Mouse (Mus musculus) neural tube, embryonic 15.5 days (tissue): Measurements from ENCODE around the gene Cyb561a3. TPM values are rescaled to one million over a fixed set of nuclear protein-coding genes. Genes with fewer than 3 reads are reported as not detected.

Experiments
- ATAC-seq: fragments of 200-750 bp; cut with Nextera tagmentation; 2 replicates; pipeline ENCODE4 v1.8.0; 2017; ENCODE audit warnings: mild to moderate bottlenecking, moderate TSS enrichment, moderate library complexity; ENCODE audit not compliant: low FRiP score
- H3K27ac ChIP-seq: fragments of 300-500 bp; sonication (generic); replicated peaks from 2 replicates; pipeline ENCODE4 v1.5.1; 2015; ENCODE audit warnings: mild to moderate bottlenecking, inconsistent platforms
- H3K27me3 ChIP-seq: fragments of 300-500 bp; sonication (generic); replicated peaks from 2 replicates; pipeline ENCODE4 v1.6.1; 2015; ENCODE audit warnings: inconsistent platforms
- H3K36me3 ChIP-seq: fragments of 300-500 bp; sonication (generic); 2 replicates; pipeline ENCODE4 v1.6.1; 2015; ENCODE audit warnings: inconsistent platforms
- H3K4me1 ChIP-seq: fragments of 300-500 bp; sonication (generic); 2 replicates; pipeline ENCODE4 v1.6.1; 2015; ENCODE audit warnings: inconsistent platforms
- H3K4me2 ChIP-seq: fragments of 300-500 bp; sonication (generic); 2 replicates; pipeline ENCODE4 v1.6.1; 2015; ENCODE audit warnings: inconsistent platforms, mild to moderate bottlenecking, moderate library complexity
- H3K4me3 ChIP-seq: fragments of 300-500 bp; sonication (generic); replicated peaks from 2 replicates; pipeline ENCODE4 v1.5.1; 2015; ENCODE audit warnings: mild to moderate bottlenecking, inconsistent platforms
- H3K9ac ChIP-seq: fragments of 300-500 bp; sonication (generic); replicated peaks from 2 replicates; pipeline ENCODE4 v1.6.1; 2015; ENCODE audit warnings: mild to moderate bottlenecking, inconsistent platforms
- H3K9me3 ChIP-seq: fragments of 300-500 bp; sonication (generic); replicated peaks from 2 replicates; pipeline ENCODE4 v1.6.1; 2016; ENCODE audit warnings: inconsistent platforms
- WGBS: fragments of 180-500 bp; shearing (Covaris S2); methylation state at CpG from one replicate; pipeline ENCODE4 v1.1.7; 2015; ENCODE audit warnings: mixed read lengths; 5-methylcytosine and 5-hydroxymethylcytosine counted together
- polyA plus RNA-seq: library from polyadenylated mRNA; unstranded; fragments of >200 nt; fragmentation: Nextera tagmentation; extraction: Ambion mirVana; gene quantifications from 2 replicates; pipeline ENCODE4 v1.2.1, GENCODE M21; 2015

The Cyb561a3 gene
- polyA plus RNA-seq, 1 experiment from 2014 or later: 20.4 TPM

DNA sequence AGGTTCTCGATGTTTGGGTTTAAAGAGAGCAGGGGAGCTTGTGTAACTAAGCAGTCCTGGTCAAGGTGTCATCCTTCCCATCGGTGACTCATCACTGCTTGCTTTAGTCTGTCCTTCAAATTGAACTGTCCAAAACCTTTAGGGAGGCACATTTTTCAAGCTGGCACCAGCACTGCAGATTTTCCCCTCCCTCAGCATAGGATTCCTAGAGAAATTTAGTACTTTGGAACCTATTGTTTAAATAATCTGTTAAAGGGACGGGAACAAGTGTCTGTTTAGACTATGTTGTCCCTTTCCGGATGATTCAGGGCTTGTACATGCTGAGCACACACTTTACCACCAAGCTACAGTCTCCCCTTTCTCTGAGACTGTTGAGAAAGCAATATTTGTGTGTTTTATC, 11.8 kb upstream of the Cyb561a3 start:
- Histone ChIP-seq H3K4me3 (no peak overlapping the region), H3K36me3 (peaks cover 15% of the 10 kb centered on the region), H3K27me3 (no peaks in the 10 kb centered on the region), H3K4me2 (no peak overlapping the region), H3K27ac (no peak overlapping the region), H3K9ac (no peak overlapping the region), H3K9me3 (no peaks in the 10 kb centered on the region), H3K4me1 (no peaks in the 10 kb centered on the region)
- ATAC-seq: no peak
- WGBS: 82% methylated on average over 4 of the region's 4 CpGs

DNA sequence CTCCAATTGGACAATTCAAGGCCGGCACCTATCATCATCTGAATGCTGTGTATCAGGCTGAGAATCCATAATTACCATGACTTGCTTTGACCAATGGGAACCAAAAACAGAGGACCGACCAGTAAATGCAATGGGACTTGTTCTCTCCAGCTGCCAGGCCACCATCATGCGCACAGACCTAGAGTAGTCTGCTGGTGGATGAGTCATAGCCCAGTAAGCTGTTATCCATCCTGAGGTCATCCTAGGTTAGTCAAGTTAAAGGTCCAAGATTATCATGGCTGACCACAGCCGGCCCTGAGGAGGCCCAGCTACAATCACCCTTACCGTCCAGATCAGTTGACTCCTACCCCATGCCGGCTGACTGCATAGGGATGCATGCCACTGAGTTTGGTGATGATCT, 7.3 kb upstream of the Cyb561a3 start:
- Histone ChIP-seq H3K9ac (no peak overlapping the region), H3K36me3 (peaks cover 57% of the 10 kb centered on the region), H3K4me3 (no peak overlapping the region), H3K4me2 (no peak overlapping the region), H3K4me1 (no peaks in the 10 kb centered on the region), H3K27me3 (no peaks in the 10 kb centered on the region), H3K9me3 (no peaks in the 10 kb centered on the region), H3K27ac (no peak overlapping the region)
- no peak for ATAC-seq
- WGBS: 100% methylated on average over 6 of the region's 6 CpGs

DNA sequence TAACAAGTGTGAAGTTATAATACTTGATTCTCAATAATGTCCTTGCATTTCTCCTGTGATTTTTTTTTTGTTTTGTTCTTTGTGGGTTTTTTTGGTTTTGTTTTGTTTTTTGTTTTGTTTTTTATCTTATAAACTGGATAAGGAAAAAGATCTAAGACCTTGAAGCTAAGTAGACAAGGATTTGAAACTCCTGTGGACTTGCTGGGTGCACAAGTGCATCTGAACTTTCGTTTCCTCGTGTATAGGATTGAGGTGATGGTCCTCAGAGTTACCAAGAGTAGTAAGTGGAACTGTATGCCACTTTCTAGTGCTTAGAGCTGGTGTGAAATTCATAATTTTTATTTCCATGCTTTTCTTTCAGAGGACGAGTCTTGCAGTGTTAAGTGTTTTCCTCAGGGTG, 3.1 kb downstream of the Cyb561a3 start:
- Histone ChIP-seq H3K36me3 (peaks cover 5% of the 10 kb centered on the region; the same call in 1 of the 2 replicates), H3K27ac (no peak overlapping the region), H3K4me1 (peaks cover 28% of the 10 kb centered on the region), H3K27me3 (no peaks in the 10 kb centered on the region), H3K9me3 (no peaks in the 10 kb centered on the region), H3K9ac (no peak overlapping the region), H3K4me2 (no peak overlapping the region), H3K4me3 (no peak overlapping the region)
- WGBS: 88% methylated on average over 3 of the region's 3 CpGs
- no peak for ATAC-seq

DNA sequence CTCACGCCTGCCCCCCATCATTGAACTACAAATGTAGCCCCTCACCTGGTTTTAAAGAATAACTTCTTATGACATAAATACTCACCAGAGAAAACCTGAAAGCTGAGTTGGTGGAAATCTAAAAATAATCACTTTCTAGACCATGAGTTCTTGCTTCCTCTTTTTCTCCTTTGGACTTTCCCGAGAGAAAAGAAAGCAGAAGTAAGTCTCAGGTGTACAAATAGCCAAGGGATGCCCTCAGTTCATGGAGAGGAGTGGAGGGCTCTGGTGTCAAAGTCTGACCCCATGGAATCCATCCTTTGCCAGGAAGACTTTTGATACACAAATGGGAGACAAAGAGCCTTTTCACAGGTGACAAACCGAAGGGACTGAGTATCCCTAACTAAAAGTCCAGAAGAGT, 3.8 kb downstream of the Cyb561a3 start:
- WGBS: 84% methylated on average over 3 of the region's 3 CpGs
- Histone ChIP-seq H3K9ac (no peak overlapping the region), H3K9me3 (no peaks in the 10 kb centered on the region), H3K27me3 (no peaks in the 10 kb centered on the region), H3K36me3 (peaks cover 4% of the 10 kb centered on the region; the same call in 1 of the 2 replicates), H3K4me1 (peaks cover 21% of the 10 kb centered on the region), H3K4me3 (no peak overlapping the region), H3K27ac (no peak overlapping the region), H3K4me2 (no peak overlapping the region)
- no peak for ATAC-seq

DNA sequence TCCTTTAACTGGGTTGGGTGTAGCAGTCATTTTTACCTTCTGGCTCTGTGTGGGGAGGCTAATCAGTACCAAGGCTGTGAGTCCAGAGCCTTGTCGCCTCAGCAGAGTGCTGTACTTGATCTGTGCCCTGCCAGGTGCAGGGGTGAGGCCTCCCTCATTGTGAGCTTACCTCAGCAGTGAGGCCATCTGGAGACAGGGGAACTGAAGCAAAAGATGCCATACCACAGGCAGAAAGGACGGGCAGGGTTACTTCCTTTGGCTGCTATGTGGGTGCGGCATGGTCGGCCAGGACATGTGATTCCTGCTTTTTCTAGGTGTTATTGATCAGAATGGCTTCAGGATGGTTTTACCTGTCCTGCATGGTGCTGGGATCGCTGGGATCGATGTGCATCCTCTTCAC, 5.0 kb downstream of the Cyb561a3 start:
- Histone ChIP-seq H3K4me3 (no peak overlapping the region), H3K27ac (no peak overlapping the region), H3K9ac (no peak overlapping the region), H3K4me1 (peaks cover 15% of the 10 kb centered on the region), H3K4me2 (no peak overlapping the region), H3K36me3 (peaks cover 4% of the 10 kb centered on the region; the same call in 1 of the 2 replicates), H3K27me3 (no peaks in the 10 kb centered on the region), H3K9me3 (no peaks in the 10 kb centered on the region)
- ATAC-seq: no peak
- 87% methylated on average over 6 of the region's 6 CpGs for WGBS

DNA sequence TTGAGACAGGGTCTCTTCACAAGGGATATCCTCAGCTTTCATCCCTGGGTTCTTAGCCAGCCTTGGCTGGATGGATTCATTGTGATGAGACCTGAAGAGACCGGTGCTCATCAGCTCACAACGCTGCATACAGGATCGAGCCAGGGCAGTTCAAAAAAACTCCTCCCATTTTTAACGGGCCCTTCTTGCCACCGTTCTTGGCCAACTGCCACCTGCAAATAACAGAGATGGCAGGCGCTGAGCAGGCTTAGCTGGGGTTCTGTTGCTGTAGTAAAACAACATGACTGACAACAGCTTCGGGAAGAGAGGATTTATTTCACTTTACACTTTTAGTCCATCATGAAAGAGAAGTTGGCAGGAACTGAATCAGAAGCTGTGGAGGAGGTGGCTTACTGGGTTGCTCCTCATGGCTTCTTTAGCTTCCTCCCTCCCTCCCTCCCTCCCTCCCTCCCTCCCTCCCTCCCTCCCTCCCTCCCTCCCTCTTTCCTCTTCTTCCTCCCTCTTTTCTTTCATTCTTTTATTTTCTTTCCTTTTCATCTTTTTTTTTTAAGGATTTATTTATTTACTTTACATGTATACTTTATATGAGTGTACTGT, 6.7 kb downstream of the Cyb561a3 start:
- no peak overlapping the region for H3K4me3 ChIP-seq
- 60% methylated on average over 7 of the region's 7 CpGs for WGBS
- no peak overlapping the region for H3K9ac ChIP-seq
- peaks cover 4% of the 10 kb centered on the region for H3K4me1 ChIP-seq
- ATAC-seq: no peak
- no peak overlapping the region for H3K27ac ChIP-seq
- H3K4me2 ChIP-seq: no peak overlapping the region
- H3K9me3 ChIP-seq: no peaks in the 10 kb centered on the region
- H3K27me3 ChIP-seq: no peaks in the 10 kb centered on the region
- H3K36me3 ChIP-seq: peaks cover 9% of the 10 kb centered on the region

DNA sequence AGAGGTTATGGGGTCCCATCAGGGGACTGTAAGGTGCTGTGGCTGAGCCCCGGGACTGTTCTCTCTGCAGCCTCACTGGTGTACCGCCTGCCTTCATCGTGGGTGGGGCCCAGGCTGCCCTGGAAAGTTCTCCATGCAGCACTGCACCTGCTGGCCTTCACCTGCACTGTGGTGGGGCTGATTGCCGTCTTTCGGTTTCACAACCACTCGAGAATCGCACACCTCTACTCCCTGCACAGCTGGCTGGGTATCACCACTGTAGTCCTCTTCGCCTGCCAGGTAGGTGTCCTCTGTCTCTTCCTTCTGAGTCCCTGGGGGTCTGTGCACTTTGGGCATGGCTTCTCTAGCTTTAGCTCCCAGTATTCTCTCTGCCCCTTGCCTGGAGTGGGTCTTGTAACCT, 8.1 kb downstream of the Cyb561a3 start:
- Histone ChIP-seq H3K4me1 (no peaks in the 10 kb centered on the region), H3K27ac (no peak overlapping the region), H3K36me3 (peaks cover 11% of the 10 kb centered on the region), H3K9ac (no peak overlapping the region), H3K9me3 (no peaks in the 10 kb centered on the region), H3K27me3 (no peaks in the 10 kb centered on the region), H3K4me2 (no peak overlapping the region), H3K4me3 (no peak overlapping the region)
- 85% methylated on average over 8 of the region's 8 CpGs for WGBS
- no peak for ATAC-seq

DNA sequence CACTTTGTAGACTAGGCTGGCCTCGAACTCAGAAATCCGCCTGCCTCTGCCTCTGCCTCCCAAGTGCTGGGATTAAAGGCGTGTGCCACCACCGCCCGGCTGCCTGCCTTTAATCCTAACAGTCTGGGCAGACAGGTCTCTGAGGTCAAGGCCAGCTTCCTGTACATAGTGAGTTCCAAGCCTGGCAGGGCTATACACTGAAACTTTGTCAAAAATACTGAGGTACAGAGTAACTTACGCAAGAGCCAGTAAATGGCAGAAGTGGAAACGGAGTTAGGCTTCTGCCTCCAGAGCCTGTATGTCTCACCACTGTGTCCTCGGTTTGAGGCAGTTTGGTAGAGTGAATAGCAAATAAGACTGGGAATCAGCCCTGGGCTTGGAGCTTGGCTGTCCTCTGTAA, 10.3 kb downstream of the Cyb561a3 start:
- Histone ChIP-seq H3K4me2 (no peak overlapping the region), H3K27ac (no peak overlapping the region), H3K9ac (no peak overlapping the region), H3K27me3 (no peaks in the 10 kb centered on the region), H3K4me1 (no peaks in the 10 kb centered on the region), H3K4me3 (no peak overlapping the region), H3K36me3 (peaks cover 18% of the 10 kb centered on the region), H3K9me3 (no peaks in the 10 kb centered on the region)
- 91% methylated on average over 8 of the region's 8 CpGs for WGBS
- ATAC-seq: no peak

DNA sequence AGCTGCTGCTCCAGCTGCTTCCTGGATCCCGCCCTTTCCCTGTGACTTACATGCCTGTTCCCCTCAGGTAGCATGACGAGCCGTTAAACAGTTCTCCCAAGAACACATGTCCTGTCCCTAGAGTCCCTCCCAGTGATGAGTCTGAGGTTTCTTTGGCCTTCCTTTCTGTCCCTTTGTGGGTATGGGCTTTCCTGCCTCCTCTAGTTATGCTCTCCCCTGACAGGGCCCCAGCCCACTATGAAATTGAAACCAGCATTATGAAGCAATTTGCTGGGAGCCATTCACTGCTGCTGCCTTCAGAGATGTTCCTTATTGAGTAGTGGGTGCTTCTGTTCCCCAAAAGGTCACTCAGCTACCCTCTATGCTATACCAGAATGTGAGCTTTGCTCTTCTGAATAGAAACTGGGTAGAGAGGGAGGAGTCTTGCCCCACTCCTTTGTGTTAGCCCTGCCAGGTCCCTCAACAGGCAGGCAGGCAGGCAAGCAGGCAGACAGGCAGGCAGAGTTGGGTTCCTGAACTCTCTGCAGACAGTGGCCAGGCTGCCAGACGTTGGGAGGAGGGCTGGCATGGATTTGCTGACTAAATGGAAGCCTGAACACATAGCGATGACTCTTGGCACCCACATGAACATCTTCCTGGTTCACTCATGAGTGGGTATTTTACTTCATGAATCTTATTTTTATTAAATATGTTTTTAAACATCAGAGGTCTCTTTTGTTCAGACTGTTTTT, 12.3 kb downstream of the Cyb561a3 start:
- Histone ChIP-seq H3K27me3 (no peaks in the 10 kb centered on the region), H3K27ac (no peak overlapping the region)
- ATAC-seq: no peak

DNA sequence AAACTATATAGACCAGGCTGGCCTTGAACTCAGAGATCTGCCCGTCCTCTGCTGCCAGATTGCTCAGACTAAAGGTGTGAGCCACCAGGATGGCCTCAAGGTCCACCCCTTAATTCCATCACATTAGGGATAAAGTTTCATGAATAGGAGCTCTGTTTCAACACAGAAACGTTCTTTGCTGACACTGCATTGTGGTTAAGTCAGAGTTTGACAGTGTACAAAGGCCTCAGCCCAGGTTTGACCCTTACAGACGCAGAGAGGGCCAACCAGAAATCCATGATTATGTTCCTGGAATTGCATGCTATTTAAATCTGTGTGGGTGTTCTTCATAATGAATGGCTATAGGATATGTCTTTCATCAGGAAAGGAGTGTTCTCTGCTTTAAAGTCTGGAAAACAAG, 13.3 kb downstream of the Cyb561a3 start:
- Histone ChIP-seq H3K4me2 (no peak overlapping the region), H3K27me3 (no peaks in the 10 kb centered on the region), H3K9me3 (no peaks in the 10 kb centered on the region), H3K36me3 (peaks cover 40% of the 10 kb centered on the region), H3K4me3 (no peak overlapping the region), H3K9ac (no peak overlapping the region), H3K27ac (no peak overlapping the region), H3K4me1 (no peaks in the 10 kb centered on the region)
- ATAC-seq: no peak
- 72% methylated on average over 3 of the region's 3 CpGs for WGBS

More for the DNA sequence above, 12.3 kb downstream of the Cyb561a3 start:
- Histone ChIP-seq H3K4me3 (no peak overlapping the region), H3K36me3 (peaks cover 29% of the 10 kb centered on the region), H3K9ac (no peak overlapping the region), H3K9me3 (no peaks in the 10 kb centered on the region), H3K4me1 (no peaks in the 10 kb centered on the region), H3K4me2 (no peak overlapping the region)
- WGBS: 68% methylated on average over 5 of the region's 5 CpGs

DNA sequence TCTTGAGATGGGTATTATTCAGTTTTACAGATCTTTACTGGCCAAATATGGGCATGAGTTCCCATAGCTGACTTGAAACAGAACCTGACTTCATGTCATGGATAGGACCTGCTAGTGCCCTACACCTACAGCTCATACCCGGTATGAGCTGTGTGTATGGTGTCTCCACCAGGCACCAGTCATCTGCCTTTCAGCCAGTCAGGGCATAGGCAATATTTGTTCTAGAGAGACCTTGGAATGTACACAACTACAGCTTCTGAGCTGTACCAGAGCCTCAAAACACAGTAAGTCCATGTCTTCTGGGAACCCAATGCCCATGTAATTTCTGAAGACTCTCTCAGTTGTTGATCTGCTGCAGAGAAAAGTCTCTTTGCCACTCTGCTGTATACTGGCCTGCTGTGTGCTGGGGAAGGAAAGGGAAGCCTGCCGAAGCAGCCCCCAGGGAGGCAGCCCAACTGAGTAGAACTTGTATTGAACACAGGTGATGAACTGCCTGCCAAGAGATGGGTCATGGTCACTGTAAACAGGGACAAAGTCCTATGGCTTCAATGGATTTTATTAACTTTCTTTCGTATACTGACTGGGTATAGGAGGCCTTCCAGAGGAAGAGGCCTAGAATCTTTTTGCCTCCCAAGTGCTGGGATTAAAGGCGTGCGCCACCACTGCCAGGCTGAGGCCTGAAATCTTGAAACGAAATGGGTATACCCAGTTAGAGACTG, 14.8 kb downstream of the Cyb561a3 start:
- ATAC-seq: no peak
- H3K9ac ChIP-seq: no peak overlapping the region
- no peak overlapping the region for H3K4me2 ChIP-seq
- no peaks in the 10 kb centered on the region for H3K4me1 ChIP-seq
- H3K27ac ChIP-seq: no peak overlapping the region
- 94% methylated on average over 6 of the region's 6 CpGs for WGBS
- H3K9me3 ChIP-seq: no peaks in the 10 kb centered on the region
- no peaks in the 10 kb centered on the region for H3K27me3 ChIP-seq
- no peak overlapping the region for H3K4me3 ChIP-seq
- H3K36me3 ChIP-seq: peaks cover 46% of the 10 kb centered on the region

DNA sequence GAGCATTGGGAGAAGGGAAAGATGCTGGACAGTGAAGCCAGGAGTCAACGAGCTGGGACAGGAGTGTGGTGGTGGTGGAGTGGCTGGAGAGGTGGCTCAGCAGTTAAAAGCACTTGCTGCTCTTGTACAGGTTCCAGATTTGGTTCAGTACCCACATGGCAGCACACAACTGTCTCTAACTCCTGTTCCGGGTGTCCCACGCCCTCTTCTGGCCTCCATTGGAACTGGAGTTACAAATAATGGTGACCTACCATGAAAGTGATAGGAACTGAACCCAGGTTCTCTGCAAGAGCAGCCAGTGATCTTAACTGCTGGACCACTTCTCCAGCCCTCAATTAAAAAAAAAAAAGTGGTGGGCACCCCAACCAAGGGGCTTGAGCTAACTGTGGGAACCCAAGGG, 21.2 kb downstream of the Cyb561a3 start:
- H3K4me2 ChIP-seq: no peak overlapping the region
- H3K4me3 ChIP-seq: no peak overlapping the region
- peaks cover 39% of the 10 kb centered on the region for H3K36me3 ChIP-seq
- ATAC-seq: no peak
- no peaks in the 10 kb centered on the region for H3K9me3 ChIP-seq
- no peaks in the 10 kb centered on the region for H3K27me3 ChIP-seq
- H3K4me1 ChIP-seq: peaks cover 15% of the 10 kb centered on the region
- no peak overlapping the region for H3K9ac ChIP-seq
- no peak overlapping the region for H3K27ac ChIP-seq
- WGBS: 50% methylated on average over 3 of the region's 3 CpGs
